ENCODE assay signal across 13 mouse cellular contexts in genomic region chr4:84793156-84793919, GRCm38 (mm10).
"Had no signal": no experiment of that assay in that cellular context is flagged by ENCODE, and none has a peak within 500 bp of the region (broad histone marks: within the 10 kb centered on the region; RNA-seq: fewer than 3 reads in every experiment).

No protein-coding gene starts in this region.

- H3K4me3 ChIP-seq: kidney, embryonic 15.5 days; myocyte; neural tube, embryonic 15.5 days; stomach, embryonic 15.5 days had no signal

- H3K9me3 ChIP-seq: kidney, embryonic 15.5 days; stomach, embryonic 15.5 days had no signal

- DNase-seq: kidney, adult 2 months; kidney, postnatal 14 days; left cerebral cortex, postnatal 4 days; lung, adult 18-20 months; midbrain, embryonic 14.5 days; right cerebral cortex, adult 18-20 months; right cerebral cortex, postnatal 25 days; thymus, postnatal 14 days had no signal

- H3K4me2 ChIP-seq: kidney, embryonic 15.5 days; neural tube, embryonic 15.5 days; stomach, embryonic 15.5 days had no signal

- H3K36me3 ChIP-seq: kidney, embryonic 15.5 days; neural tube, embryonic 15.5 days; stomach, embryonic 15.5 days had no signal

- H3K27me3 ChIP-seq: kidney, embryonic 15.5 days; neural tube, embryonic 15.5 days; stomach, embryonic 15.5 days had no signal

- H3K27ac ChIP-seq: kidney, embryonic 15.5 days; liver, embryonic 14.5 days; neural tube, embryonic 15.5 days; stomach, embryonic 15.5 days had no signal

- H3K4me1 ChIP-seq: kidney, embryonic 15.5 days; neural tube, embryonic 15.5 days; stomach, embryonic 15.5 days had no signal

- H3K9ac ChIP-seq: kidney, embryonic 15.5 days; liver, embryonic 14.5 days; neural tube, embryonic 15.5 days; stomach, embryonic 15.5 days had no signal
